Mouse (Mus musculus) adrenal gland, postnatal 36 days (tissue): ENCODE data around the gene Vwa8. TPM values are rescaled to one million over a fixed set of nuclear protein-coding genes. Genes with fewer than 3 reads are reported as not detected.
A peak's percentile ranks its signal among the peaks of the same experiment; 100 is the strongest.

Experiments used
- DNase-seq, 2 experiments: peaks; one replicate each; pipeline ENCODE4 v3.0.0; 2021; ENCODE audit warnings: mixed read lengths in 1 of 2
- total RNA-seq, 2 experiments: library from RNA; stranded (reverse); gene quantifications; 2 replicates each; pipeline ENCODE4 v1.2.3; 2021

Vwa8 gene
- total RNA-seq, 2 experiments from 2014 or later: 146 to 169 TPM

DNA sequence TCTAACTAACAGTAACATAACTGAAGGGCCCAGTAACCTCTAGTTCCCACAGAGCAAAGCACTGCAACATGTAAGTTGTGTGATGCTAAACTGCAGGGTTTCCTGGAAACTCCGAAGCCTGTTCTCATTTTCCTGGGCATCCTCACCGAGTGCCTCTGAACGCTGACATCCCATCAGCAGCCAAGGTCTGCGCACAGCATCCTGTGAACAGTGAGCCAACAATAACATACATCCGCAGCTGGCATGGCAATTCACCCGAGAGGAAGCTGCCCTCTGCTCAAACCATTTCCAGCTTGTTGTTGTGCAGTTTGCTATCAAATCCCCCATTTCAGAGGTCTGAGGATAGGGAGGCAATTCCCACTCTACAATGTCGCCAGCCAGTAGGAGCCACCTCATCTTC, 334.4 kb downstream of the Vwa8 start:
- no peak for DNase-seq

GRCm38 (mm10) chr14:79184071-79184470, 335.2 kb downstream of the Vwa8 start:
- peak in 1 of 2 experiments; percentile 19 for DNase-seq

- DNase-seq: no peak
Observed at GRCm38 (mm10) chr14:79185018-79185685, 336.3 kb downstream of the Vwa8 start.

GRCm38 (mm10) chr14:79186976-79187375, 338.1 kb downstream of the Vwa8 start:
- no peak for DNase-seq

DNA sequence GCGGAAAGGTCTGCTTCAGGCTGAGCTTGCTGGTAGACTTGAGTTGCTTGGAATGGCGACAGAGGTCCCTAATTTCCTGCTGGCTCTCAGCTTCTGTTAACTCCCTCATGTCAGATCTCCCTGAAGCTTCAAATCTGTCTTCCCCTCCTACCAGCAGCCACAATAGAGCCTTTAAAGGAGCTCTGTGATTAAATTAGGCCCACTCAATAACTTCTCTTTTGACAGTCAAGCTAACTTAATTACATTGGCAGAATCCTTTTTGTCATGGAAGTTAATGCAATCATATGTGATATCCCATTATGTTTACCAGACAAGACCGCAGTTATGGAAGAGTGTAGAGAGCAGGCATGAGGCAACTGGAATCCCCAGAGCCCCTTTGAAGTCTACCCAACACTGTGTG, 347.9 kb downstream of the Vwa8 start:
- no peak for DNase-seq

DNA sequence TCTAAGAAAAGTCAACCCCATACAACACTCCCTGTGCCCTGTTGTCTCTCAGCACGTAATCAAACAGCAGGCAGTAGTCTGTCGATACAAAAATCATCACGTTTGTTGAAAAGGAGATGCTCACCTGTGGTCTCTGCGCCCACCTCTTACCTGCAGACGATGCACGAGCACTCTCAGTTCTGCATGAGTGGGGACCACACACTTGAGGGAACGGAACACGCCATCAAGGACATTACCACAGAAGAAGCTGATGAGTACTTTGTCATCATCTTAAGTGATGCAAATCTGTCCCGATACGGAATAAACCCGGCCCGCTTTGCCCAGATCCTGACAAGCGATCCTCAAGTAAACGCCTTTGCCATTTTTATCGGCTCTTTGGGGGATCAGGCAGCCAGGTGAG, 349.2 kb downstream of the Vwa8 start:
- DNase-seq: no peak

DNA sequence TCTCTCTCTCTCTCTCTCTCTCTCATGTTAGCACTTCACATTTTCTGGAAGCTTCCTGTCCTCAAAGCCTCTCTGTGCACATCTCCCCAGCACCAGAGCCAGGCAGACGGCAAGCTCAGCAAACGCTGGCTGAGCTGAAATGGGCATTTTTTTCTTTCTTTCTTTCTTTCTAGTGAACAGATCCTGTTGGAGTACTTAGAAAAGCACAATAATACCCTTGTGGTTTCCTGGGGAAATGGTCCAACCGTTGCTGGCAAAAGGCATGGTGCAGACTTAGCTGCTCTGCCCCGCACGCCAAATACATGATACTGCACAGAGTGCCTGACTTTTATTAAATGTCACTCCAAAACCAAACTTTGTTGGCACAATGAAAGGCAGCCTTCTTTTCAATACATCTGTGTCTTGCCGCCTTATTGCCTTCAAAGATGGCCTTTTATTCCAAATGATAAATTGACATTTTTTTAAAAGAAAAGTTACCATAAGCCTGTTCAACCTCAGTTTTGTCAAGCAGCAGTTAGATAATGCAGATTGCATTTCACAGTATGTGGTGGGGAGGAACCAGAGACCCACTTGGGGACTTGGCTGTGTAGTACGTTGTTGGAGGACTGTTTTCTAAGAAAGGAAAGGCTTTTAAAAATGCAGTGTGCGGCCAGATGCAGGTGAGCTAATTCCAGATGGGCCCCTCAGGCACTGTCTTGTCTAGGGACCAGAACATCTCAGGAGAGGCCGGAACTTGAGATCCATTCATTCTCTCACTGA, 351.5 kb downstream of the Vwa8 start:
- peak in 1 of 2 experiments; percentile 40 for DNase-seq

DNA sequence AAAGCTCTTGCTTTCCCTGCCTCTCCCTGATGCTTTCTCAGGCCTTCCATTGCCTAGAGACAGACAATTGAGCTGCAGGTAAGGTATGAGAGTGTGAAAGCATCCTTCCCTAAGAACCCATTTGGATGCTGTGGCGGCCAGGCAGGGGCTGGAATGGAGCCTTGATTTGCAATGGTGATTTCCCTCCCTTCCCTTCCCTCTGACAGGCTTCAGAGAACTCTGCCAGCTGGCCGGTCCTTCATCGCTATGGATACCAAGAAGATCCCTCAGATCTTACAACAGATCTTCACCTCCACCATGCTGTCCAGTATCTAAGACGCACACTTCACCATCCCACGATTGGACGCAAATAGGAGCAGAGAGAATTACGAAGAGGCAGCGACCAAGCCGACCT, 352.0 kb downstream of the Vwa8 start:
- no peak for DNase-seq

DNA sequence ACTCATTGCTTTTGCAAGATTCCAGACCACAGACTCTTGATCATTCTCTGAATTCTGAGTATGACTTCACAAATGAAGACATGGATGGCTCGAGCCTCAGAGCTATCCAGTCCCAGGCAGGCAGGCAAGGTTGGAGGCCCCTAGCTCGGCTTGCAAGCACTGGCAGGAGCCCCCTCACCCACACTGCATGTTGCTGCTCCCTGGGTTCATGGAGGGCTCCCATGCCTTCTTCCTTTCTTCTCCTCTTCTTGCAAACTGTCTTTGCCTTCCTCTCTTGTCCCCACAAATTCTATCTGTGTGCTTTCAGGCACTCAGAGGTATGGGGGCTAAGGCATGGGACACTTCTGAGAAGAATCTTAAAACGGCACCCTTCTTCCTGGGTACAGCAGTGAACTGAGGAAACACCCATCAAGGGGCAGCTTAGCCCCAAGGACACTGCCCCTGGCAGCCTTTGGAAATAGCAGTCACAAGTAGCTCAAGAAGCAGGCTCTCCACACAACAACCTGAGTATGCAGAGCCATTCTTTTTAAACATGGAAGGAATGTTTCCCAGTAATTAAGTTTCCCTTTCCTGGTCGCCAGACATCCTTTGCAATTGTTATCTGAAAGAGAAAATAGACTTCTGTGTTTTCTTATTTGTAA, 354.0 kb downstream of the Vwa8 start:
- no peak for DNase-seq

DNA sequence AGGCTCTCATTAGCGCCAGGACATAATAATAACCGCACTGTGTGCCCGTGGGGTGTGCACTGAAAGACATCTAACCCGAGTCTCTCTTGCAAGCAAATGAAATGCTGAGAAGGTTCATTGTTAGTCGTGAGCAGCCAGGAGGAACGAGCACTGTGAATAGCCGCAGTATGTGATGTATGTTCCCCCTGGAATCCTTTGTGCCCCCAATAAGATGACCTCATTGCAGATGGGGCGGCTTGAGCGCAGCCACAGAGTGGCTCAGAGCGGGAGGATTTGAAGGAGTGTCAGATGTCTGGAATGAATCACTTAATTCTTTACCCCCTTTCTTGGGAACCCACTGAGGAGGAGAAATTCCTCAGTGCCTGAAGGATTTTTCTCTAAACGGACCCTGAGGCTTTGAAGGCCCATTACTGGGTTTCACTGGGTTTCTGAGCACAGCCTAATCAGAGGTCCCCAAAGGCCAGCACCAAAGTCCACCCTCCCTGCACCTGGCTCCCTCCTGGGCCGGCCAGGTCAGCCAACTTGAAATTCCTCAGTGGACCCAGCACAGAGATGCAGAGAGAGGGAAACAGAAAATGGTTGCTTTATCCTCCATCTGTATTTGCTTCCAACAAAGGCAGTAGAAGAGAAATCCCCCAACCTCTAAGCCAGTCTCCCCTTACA, 354.8 kb downstream of the Vwa8 start:
- DNase-seq: no peak

DNA sequence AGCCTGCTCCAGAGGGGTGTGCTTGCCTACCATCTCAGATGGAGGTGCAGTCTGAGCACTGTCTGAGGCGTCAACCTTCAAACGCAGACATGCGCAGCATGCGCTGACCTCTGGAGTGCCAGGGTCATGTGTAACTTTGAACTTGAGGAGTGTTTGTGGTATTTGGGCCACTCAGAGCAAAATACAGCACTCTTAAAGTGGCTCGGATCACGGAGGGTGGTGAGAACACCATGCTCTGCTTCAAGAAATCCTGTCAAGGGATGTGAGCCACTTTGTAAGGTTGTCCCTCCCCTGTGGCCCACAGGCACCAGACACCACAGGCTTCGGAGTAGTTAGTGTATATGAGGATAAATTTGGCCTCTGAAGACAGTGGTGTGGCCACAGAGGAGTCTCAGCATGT, 356.0 kb downstream of the Vwa8 start:
- no peak for DNase-seq

DNA sequence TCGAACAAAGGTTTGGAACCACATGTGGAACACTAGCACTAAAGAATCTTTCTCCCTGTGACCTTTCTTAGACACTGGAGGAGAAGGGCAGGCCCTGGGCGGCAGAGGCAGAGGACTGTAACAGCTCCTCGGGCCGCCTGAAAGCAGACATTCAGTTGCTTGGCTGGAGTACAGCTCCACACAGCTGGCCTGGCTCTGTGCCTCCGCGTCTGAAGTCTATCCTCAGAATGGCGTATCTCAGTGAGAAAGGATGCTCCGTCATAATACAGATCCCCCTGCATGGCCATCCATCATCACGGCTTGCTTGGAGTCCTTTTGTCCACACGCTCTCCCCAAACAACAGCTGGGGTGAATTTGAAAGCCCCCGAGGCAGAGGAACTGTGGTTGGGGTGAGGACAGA, 357.4 kb downstream of the Vwa8 start:
- DNase-seq: peak; percentile 35 to 55

DNA sequence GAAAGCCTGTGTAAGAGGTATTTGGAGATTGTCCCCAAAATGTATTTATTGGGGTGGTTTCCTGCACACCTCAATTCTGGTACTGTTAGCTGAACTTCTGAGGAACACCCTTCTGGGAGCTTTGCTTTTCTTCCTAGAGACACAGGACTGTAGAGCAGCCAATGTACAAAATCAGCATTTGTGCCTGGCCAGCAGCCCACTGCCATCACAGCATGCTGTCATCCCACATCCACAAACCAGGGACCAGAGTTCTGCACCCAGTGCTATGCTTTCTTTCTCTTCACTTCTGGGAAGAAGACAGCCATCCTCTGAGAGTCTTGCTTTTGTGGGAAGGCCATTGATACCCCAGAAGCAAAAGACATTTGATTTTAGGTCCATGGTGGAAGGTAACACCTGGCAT, 359.6 kb downstream of the Vwa8 start:
- no peak for DNase-seq

- no peak for DNase-seq
Observed at GRCm38 (mm10) chr14:79209813-79210212, 361.0 kb downstream of the Vwa8 start.

DNA sequence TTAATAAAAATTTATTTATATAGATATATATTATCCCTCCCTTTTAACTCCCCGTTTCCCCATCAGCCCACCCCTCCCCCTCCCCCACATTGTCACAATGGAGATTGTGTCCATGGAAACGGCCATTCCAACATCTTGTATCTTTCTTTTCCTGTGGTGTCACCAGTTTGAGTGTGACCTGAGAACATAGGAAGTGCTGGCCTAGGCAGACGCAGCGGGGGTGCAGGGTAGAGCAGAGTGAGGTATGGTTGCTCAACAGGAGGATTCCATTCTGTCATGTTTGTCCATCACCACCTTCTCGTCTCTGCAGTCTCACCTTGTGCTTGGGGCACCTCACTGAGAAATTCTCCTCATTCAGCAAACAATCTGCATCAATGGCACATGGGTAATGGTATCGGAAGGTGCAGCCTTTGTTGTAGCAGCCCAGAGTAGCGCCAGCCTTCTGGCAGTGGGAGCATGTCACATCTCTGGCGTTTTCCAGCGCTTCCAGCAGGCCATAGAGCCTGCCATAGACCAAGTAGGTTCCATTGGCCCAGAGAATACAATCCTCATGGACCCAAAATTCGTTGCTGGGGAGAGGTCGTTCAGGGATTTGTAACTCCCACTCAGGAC, 363.6 kb downstream of the Vwa8 start:
- no peak for DNase-seq

DNA sequence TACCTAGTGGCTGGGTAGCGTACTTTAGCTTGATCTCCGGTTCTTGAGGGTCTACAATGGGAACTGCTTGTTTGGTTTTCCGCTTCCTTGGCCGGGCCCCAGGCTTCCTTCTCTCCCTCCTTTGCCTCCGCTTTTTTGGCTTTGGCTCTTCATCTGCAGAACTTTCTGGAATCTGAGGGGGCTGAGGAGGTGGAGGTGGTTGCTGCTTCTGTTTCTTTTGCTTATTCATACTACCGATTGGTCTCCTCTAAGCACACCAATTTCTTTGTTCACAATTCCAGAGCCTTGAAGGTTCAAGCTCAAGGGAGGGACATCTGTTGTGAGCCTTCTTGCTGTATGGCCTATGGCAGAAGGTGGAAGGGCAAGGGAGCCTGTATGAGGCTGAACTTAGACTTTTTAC, 365.3 kb downstream of the Vwa8 start:
- no peak for DNase-seq

- DNase-seq: no peak
Observed at GRCm38 (mm10) chr14:79214660-79215249, 365.9 kb downstream of the Vwa8 start.

- DNase-seq: no peak
Observed at GRCm38 (mm10) chr14:79216366-79216765, 367.5 kb downstream of the Vwa8 start.

DNA sequence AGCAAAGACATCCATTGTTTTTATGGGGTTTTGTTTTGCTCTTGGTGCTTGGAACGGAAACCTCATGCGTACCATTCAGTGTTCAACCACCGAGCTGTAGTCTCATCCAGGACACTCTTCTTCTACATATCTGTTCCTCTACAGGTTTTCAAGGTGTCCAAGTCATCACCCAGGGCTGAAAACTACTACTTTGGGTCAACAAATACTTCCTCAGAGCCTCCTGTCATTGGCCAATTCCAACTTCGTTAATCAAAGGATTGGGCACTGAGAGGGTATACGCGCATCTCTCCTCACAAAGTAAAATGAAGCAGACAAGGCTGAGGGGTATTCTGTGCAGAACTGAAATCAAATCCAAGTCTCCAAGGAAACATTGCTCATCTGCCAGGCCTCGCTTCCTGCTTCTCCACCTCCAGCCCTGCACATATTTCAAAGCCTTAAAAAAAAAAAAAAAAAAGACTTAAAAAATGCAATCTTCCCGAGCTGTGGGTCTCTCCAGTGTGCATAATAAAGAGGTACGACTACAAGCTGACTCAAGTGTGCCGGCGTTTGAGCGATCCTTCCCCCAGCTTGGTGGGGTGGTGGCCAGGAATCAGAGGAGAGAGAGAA, 374.7 kb downstream of the Vwa8 start:
- no peak for DNase-seq

DNA sequence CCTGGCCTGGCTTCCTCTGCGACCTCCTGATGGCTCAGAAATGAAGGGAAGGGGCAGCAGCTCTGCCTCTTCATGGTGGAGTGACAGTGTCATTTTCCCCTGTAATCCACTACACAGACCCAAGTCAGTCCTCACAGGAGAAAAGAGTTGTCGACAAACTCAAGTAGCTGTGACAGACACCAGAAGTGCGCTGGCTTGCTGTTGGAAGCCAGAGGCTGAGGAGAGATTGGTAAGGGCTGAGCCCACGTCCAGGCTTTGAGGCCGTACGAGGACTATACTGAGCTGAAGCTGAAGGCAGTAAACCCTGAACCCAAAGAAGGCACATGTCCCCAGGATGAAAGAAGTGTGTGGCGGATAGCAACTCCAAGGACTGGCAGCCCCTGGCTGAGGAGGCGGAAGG, 376.6 kb downstream of the Vwa8 start:
- DNase-seq: no peak

DNA sequence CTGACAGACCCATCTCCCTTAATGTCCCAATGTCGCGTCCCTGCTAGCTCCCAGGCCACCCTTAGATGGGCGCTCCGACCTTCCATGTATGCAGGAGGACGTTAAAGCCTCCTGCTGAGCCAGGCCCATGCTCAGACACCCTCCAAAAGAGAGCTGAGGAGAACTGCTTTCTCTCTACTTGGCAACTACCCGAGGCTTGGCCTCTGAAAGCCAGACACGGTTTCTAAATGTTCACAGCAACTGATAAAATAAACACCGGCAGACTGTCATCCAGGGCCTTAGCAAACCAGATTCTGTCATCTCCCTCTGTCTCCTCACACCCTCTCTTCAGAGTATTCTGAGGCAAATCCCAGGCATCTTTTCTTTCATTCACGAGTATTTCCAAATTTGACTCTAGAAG, 377.2 kb downstream of the Vwa8 start:
- no peak for DNase-seq

DNA sequence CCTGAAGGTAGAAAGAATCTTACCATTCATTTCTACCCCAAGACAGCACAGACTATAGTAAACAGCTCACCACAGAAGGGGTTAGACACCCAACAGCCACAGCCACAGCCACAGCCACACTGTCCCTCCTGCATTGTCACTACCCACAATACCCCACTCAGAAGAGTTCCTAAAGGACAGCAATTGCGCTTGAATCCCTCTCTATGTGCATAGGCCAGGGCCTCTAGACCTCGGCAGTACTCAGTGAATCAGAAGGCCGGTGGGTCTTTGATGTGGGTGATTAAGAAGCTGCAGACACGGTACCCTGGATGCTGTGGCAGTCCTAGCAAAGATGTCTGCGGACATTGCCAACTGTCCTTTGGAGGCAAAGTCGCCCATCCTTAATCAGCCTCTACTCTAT, 377.9 kb downstream of the Vwa8 start:
- no peak for DNase-seq
